Mouse (Mus musculus): ENCODE results near the gene Gm49425. TPM values are rescaled to one million over a fixed set of nuclear protein-coding genes. Genes with fewer than 3 reads are reported as not detected.

Gene Gm49425
- polyA plus RNA-seq, 1 experiment = not detected

DNA sequence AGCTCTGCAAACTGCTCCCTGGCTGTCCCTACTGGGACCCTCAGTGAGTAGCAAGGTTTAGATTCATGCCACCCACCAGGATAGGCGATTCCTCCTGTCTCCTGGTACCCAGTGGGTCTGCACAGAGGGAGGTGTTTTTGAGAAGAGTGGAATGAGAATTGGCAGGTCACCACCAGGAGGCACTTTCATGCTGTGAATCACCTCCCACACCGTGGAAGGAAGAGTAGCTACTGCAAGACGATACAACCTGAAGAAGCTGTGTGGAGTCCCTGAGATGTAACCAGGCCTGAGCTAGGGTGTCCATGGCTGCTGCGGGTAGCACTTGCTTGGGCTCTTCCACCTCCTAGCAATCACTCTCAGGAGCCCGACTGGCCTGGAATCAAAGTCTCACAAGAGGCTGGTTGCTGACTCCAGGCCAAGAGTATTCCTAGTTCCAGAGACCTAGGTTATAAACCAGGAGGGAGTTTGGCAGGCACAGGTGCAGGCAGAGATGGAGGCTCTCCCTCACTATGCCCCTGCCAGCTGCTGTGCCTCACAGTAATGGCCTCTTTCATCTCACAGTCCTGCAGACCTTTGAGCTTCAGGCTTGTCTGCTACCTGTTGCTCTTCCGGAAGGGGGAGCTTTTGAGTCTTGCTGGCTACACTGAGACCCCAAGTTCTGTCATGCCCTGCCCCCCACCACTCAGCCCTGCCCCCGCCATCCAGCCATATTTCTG is 21.0 kb upstream of the Gm49425 start:
- no peak overlapping the region for H3K4me3 ChIP-seq (ENCODE audit: insufficient read depth, low read depth, low read length)
- WGBS = 46% methylated on average over 7 of the region's 7 CpGs
- TF ChIP-seq POLR2A (IDR thresholded peaks at IDR 0.05; ENCODE audit: insufficient read depth, low read depth, low read length) (no peak), CTCF (IDR thresholded peaks at IDR 0.05; ENCODE audit: insufficient read depth, low read depth, low read length) (no peak)

GRCm38 (mm10) chr15:101536054-101536850 is 19.2 kb upstream of the Gm49425 start:
- no peak for TF ChIP-seq CTCF (IDR thresholded peaks at IDR 0.05; ENCODE audit: insufficient read depth, low read depth, low read length)
- TF ChIP-seq POLR2A (IDR thresholded peaks at IDR 0.05; ENCODE audit: insufficient read depth, low read depth, low read length) = no peak
- peaks cover 14% of the 10 kb centered on the region for H3K4me1 ChIP-seq (ENCODE audit: control insufficient read depth, insufficient read depth, low read length)
- WGBS = 58% methylated on average over 9 of the region's 9 CpGs
- no peak overlapping the region for H3K27ac ChIP-seq (ENCODE audit: insufficient read depth, low read depth, low read length)
- no peak overlapping the region for H3K4me3 ChIP-seq (ENCODE audit: insufficient read depth, low read depth, low read length)

More for the DNA sequence above, 21.0 kb upstream of the Gm49425 start:
- H3K27ac ChIP-seq (ENCODE audit: insufficient read depth, low read depth, low read length) = no peak overlapping the region
- peaks cover 17% of the 10 kb centered on the region for H3K4me1 ChIP-seq (ENCODE audit: control insufficient read depth, insufficient read depth, low read length)

- TF ChIP-seq CTCF (IDR thresholded peaks at IDR 0.05; ENCODE audit: insufficient read depth, low read depth, low read length) (no peak), POLR2A (IDR thresholded peaks at IDR 0.05; ENCODE audit: insufficient read depth, low read depth, low read length) (no peak)
- Histone ChIP-seq H3K4me3 (ENCODE audit: insufficient read depth, low read depth, low read length) (no peak within 1 kb of the TSS), H3K27ac (ENCODE audit: insufficient read depth, low read depth, low read length) (no peak within 1 kb of the TSS), H3K4me1 (ENCODE audit: control insufficient read depth, insufficient read depth, low read length) (peaks cover 8% of the 10 kb centered on the region)
- 88% methylated on average over 7 of the region's 7 CpGs for WGBS
Measured at GRCm38 (mm10) chr15:101532720-101533119, 15.7 kb upstream of the Gm49425 start, which contains the start of gene Krt84. Gene Krt84, minus strand, starts transcription at chr15:101532820.

DNA sequence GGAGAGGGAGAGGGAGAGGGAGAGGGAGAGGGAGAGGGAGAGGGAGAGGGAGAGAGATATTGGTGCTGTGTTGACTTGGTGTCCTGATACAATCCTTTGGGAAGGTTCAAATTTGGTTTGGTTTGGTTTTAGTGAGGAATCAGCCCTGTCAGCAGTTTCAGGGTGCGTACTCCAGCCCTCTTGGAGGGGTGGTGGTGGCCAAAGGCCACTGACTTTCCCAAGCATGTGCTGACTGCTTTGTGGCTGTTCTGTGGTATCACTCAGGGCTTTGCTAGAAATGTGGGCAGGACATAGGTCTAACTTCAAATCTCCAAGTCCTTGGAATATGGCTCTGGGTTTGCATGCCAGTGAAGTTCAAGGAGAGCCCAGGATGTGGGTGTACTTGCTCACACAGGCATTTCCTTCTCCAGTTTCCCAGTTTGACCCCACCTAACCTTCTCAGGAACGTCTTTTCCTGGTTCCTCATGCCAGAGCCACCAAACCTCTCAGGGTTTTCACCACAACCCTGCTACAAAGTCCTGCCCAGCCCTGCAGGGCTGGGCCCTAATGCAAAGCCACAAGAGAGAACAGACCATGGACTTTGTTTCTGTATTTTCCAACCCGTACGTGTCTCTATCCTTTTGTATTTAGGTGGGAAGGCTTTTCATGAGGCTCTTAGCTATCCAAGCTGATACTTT is 5.6 kb upstream of the Gm49425 start:
- Histone ChIP-seq H3K4me3 (ENCODE audit: insufficient read depth, low read depth, low read length) (no peak overlapping the region), H3K27ac (ENCODE audit: insufficient read depth, low read depth, low read length) (no peak overlapping the region), H3K4me1 (ENCODE audit: control insufficient read depth, insufficient read depth, low read length) (no peaks in the 10 kb centered on the region)
- TF ChIP-seq POLR2A (IDR thresholded peaks at IDR 0.05; ENCODE audit: insufficient read depth, low read depth, low read length) = no peak
- 91% methylated on average over 4 of the region's 4 CpGs for WGBS

- Histone ChIP-seq H3K27ac (ENCODE audit: insufficient read depth, low read depth, low read length) (no peak overlapping the region), H3K4me1 (ENCODE audit: control insufficient read depth, insufficient read depth, low read length) (no peaks in the 10 kb centered on the region), H3K4me3 (ENCODE audit: insufficient read depth, low read depth, low read length) (no peak overlapping the region)
- 10% methylated on average over 2 of the region's 2 CpGs for WGBS
- TF ChIP-seq POLR2A (IDR thresholded peaks at IDR 0.05; ENCODE audit: insufficient read depth, low read depth, low read length) = no peak
- TF ChIP-seq CTCF (IDR thresholded peaks at IDR 0.05; ENCODE audit: insufficient read depth, low read depth, low read length) = peak; percentile 71
Measured at GRCm38 (mm10) chr15:101519792-101520191, 2.7 kb upstream of the Gm49425 start.

DNA sequence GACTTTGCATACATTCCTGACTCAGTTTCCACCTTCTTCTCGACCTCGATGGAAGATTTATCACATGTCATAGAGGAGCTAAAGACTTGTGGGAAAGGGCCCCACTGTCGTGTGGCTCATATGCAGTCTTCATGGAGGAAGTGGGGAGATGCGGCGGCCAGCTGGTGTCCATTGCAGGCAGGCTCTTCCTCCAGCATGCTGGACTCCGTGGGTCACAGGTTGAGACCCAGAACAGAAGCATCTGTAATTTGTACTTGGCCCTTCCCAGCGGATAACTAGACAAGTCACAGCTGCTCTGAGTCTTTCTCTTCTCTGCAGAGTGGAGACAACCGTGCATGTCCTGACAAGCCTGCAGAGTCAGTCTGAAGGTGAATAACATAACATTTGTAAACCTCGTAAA is 8.8 kb downstream of the Gm49425 start:
- TF ChIP-seq POLR2A (IDR thresholded peaks at IDR 0.05; ENCODE audit: insufficient read depth, low read depth, low read length) = no peak
- no peak for TF ChIP-seq CTCF (IDR thresholded peaks at IDR 0.05; ENCODE audit: insufficient read depth, low read depth, low read length)
- Histone ChIP-seq H3K4me3 (ENCODE audit: insufficient read depth, low read depth, low read length) (no peak overlapping the region), H3K4me1 (ENCODE audit: control insufficient read depth, insufficient read depth, low read length) (no peaks in the 10 kb centered on the region), H3K27ac (ENCODE audit: insufficient read depth, low read depth, low read length) (no peak overlapping the region)
- 75% methylated on average over 9 of the region's 9 CpGs for WGBS

GRCm38 (mm10) chr15:101506896-101507758 is 9.9 kb downstream of the Gm49425 start:
- H3K4me1 ChIP-seq (ENCODE audit: control insufficient read depth, insufficient read depth, low read length) = no peaks in the 10 kb centered on the region
- WGBS = 80% methylated on average over 14 of the region's 14 CpGs
- no peak for TF ChIP-seq POLR2A (IDR thresholded peaks at IDR 0.05; ENCODE audit: insufficient read depth, low read depth, low read length)
- no peak for TF ChIP-seq CTCF (IDR thresholded peaks at IDR 0.05; ENCODE audit: insufficient read depth, low read depth, low read length)
- no peak overlapping the region for H3K27ac ChIP-seq (ENCODE audit: insufficient read depth, low read depth, low read length)
- no peak overlapping the region for H3K4me3 ChIP-seq (ENCODE audit: insufficient read depth, low read depth, low read length)

DNA sequence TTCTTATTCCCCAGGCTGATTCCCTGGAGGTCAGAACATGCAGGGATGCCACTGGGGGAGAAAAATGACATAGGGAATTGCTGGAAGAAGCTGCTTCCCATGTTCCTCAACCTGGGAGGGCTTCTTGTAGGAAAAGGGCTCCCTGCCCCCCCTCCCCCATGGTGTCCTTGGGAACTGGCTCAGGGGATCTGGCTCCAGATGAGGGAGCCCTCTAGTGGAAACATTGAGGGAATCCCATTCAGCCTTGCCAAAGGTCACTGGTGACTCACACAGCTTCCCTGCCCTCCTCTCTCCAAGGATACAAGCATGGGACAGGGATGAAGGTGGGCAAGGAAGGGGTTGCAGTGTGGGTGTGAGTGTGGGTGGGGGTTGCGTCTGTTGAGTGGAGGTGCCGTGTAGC is 19.9 kb downstream of the Gm49425 start:
- peaks cover 4% of the 10 kb centered on the region; the same call in 1 of the 2 replicates for H3K4me1 ChIP-seq (ENCODE audit: control insufficient read depth, insufficient read depth, low read length)
- no peak for TF ChIP-seq POLR2A (IDR thresholded peaks at IDR 0.05; ENCODE audit: insufficient read depth, low read depth, low read length)
- TF ChIP-seq CTCF (IDR thresholded peaks at IDR 0.05; ENCODE audit: insufficient read depth, low read depth, low read length) = peak; percentile 30; the same call in 1 of the 2 replicates
- no peak overlapping the region for H3K4me3 ChIP-seq (ENCODE audit: insufficient read depth, low read depth, low read length)
- 87% methylated on average over 2 of the region's 2 CpGs for WGBS
- H3K27ac ChIP-seq (ENCODE audit: insufficient read depth, low read depth, low read length) = no peak overlapping the region

All from olfactory bulb, adult 2 months (tissue).